Mouse (Mus musculus) midbrain, embryonic 16.5 days (tissue): ENCODE measurements around the gene Gm43064. TPM values are rescaled to one million over a fixed set of nuclear protein-coding genes. Genes with fewer than 3 reads are reported as not detected.

Experiments used
- ATAC-seq: fragments of 200-750 bp; cut with Nextera tagmentation; 2 replicates; pipeline ENCODE4 v1.8.0; 2017; ENCODE audit warnings: moderate TSS enrichment
- H3K27ac ChIP-seq: fragments of 300-500 bp; sonication (generic); 2 replicates; pipeline ENCODE4 v1.5.1; 2014; ENCODE audit warnings: mild to moderate bottlenecking, low read length, mixed read lengths
- H3K27me3 ChIP-seq: fragments of 300-500 bp; sonication (generic); 2 replicates; pipeline ENCODE4 v1.6.1; 2014; ENCODE audit warnings: low read depth, low read length, mixed read lengths; ENCODE audit not compliant: control insufficient read depth, insufficient read depth
- H3K36me3 ChIP-seq: fragments of 300-500 bp; sonication (generic); 2 replicates; pipeline ENCODE4 v1.6.1; 2014; ENCODE audit warnings: mild to moderate bottlenecking, low read length, moderate library complexity, mixed read lengths; ENCODE audit not compliant: control insufficient read depth, insufficient read depth
- H3K4me1 ChIP-seq: fragments of 300-500 bp; sonication (generic); 2 replicates; pipeline ENCODE4 v1.6.1; 2014; ENCODE audit warnings: mild to moderate bottlenecking, low read length, mixed read lengths; ENCODE audit not compliant: control insufficient read depth, insufficient read depth
- H3K4me2 ChIP-seq: fragments of 300-500 bp; sonication (generic); 2 replicates; pipeline ENCODE4 v1.6.1; 2014; ENCODE audit warnings: mild to moderate bottlenecking, low read length, mixed read lengths
- H3K4me3 ChIP-seq: fragments of 300-500 bp; sonication (generic); 2 replicates; pipeline ENCODE4 v1.5.1; 2014; ENCODE audit warnings: low read depth, mild to moderate bottlenecking, low read length, moderate library complexity, mixed read lengths
- H3K9ac ChIP-seq: fragments of 300-500 bp; sonication (generic); 2 replicates; pipeline ENCODE4 v1.6.1; 2014; ENCODE audit warnings: low read depth, low read length, mixed read lengths
- H3K9me3 ChIP-seq: fragments of 300-500 bp; sonication (generic); replicated peaks from 2 replicates; pipeline ENCODE4 v1.6.1; 2014; ENCODE audit warnings: mild to moderate bottlenecking, low read length, mixed read lengths; ENCODE audit not compliant: control insufficient read depth, poor library complexity, severe bottlenecking
- WGBS: fragments of 180-500 bp; shearing (Covaris S2); extraction: QIAGEN DNeasy Blood & Tissue Kit; methylation state at CpG from one replicate; pipeline ENCODE4 v1.1.7; 2014; 5-methylcytosine and 5-hydroxymethylcytosine counted together
- polyA plus RNA-seq: library from polyadenylated mRNA; unstranded; fragments of >200 nt; fragmentation: Nextera tagmentation; extraction: Ambion mirVana; gene quantifications from 2 replicates; pipeline ENCODE4 v1.2.1, GENCODE M21; 2015

The Gm43064 gene
- polyA plus RNA-seq, 1 experiment from 2014 or later = 0.15 TPM

- no peak overlapping the region for H3K4me3 ChIP-seq
- H3K4me1 ChIP-seq = peaks cover 4% of the 10 kb centered on the region; the same call in 1 of the 2 replicates
- H3K9ac ChIP-seq = no peak overlapping the region
- no peaks in the 10 kb centered on the region for H3K9me3 ChIP-seq
- WGBS = 77% methylated on average over 7 of the region's 7 CpGs
- ATAC-seq = no peak
- peaks cover 7% of the 10 kb centered on the region; the same call in 1 of the 2 replicates for H3K36me3 ChIP-seq
- H3K4me2 ChIP-seq = no peak overlapping the region
- H3K27me3 ChIP-seq = no peaks in the 10 kb centered on the region
- H3K27ac ChIP-seq = no peak overlapping the region
Measured at GRCm38 (mm10) chr3:103779183-103779582, 30.2 kb upstream of the Gm43064 start.

GRCm38 (mm10) chr3:103780271-103780670 lies 29.1 kb upstream of the Gm43064 start:
- H3K27ac ChIP-seq = no peak overlapping the region
- no peak overlapping the region for H3K4me3 ChIP-seq
- no peak overlapping the region for H3K9ac ChIP-seq
- no peak for ATAC-seq
- H3K4me2 ChIP-seq = no peak overlapping the region
- H3K4me1 ChIP-seq = peaks cover 4% of the 10 kb centered on the region; the same call in 1 of the 2 replicates
- WGBS = 91% methylated on average over 3 of the region's 3 CpGs
- no peaks in the 10 kb centered on the region for H3K9me3 ChIP-seq
- peaks cover 7% of the 10 kb centered on the region; the same call in 1 of the 2 replicates for H3K36me3 ChIP-seq
- H3K27me3 ChIP-seq = no peaks in the 10 kb centered on the region

GRCm38 (mm10) chr3:103780777-103781176 lies 28.6 kb upstream of the Gm43064 start:
- Histone ChIP-seq H3K27ac (no peak overlapping the region), H3K9me3 (no peaks in the 10 kb centered on the region), H3K9ac (no peak overlapping the region), H3K4me3 (no peak overlapping the region), H3K4me1 (peaks cover 4% of the 10 kb centered on the region; the same call in 1 of the 2 replicates), H3K27me3 (no peaks in the 10 kb centered on the region), H3K36me3 (peaks cover 7% of the 10 kb centered on the region; the same call in 1 of the 2 replicates), H3K4me2 (no peak overlapping the region)
- 77% methylated on average over 5 of the region's 5 CpGs for WGBS
- no peak for ATAC-seq

- no peaks in the 10 kb centered on the region for H3K9me3 ChIP-seq
Measured at GRCm38 (mm10) chr3:103782844-103783609, 26.3 kb upstream of the Gm43064 start.

GRCm38 (mm10) chr3:103787225-103787624 lies 22.1 kb upstream of the Gm43064 start:
- 58% methylated on average over 7 of the region's 7 CpGs for WGBS

More at GRCm38 (mm10) chr3:103782844-103783609, 26.3 kb upstream of the Gm43064 start:
- no peak for ATAC-seq
- Histone ChIP-seq H3K9ac (no peak overlapping the region), H3K4me3 (no peak overlapping the region), H3K27ac (no peak overlapping the region), H3K27me3 (no peaks in the 10 kb centered on the region), H3K36me3 (no peaks in the 10 kb centered on the region), H3K4me2 (no peak overlapping the region), H3K4me1 (peaks cover 7% of the 10 kb centered on the region; the same call in 1 of the 2 replicates)
- WGBS = 86% methylated on average over 4 of the region's 4 CpGs

GRCm38 (mm10) chr3:103789096-103789495 lies 20.3 kb upstream of the Gm43064 start:
- H3K4me3 ChIP-seq = no peak overlapping the region
- H3K9ac ChIP-seq = no peak overlapping the region
- H3K27ac ChIP-seq = no peak overlapping the region
- H3K27me3 ChIP-seq = no peaks in the 10 kb centered on the region
- H3K36me3 ChIP-seq = no peaks in the 10 kb centered on the region
- H3K4me2 ChIP-seq = peak overlapping the region; percentile 84
- ATAC-seq = no peak
- no peaks in the 10 kb centered on the region for H3K9me3 ChIP-seq
- 86% methylated on average over 7 of the region's 7 CpGs for WGBS
- H3K4me1 ChIP-seq = peaks cover 22% of the 10 kb centered on the region

More at GRCm38 (mm10) chr3:103787225-103787624, 22.1 kb upstream of the Gm43064 start:
- no peaks in the 10 kb centered on the region for H3K36me3 ChIP-seq
- H3K9ac ChIP-seq = no peak overlapping the region
- no peaks in the 10 kb centered on the region for H3K9me3 ChIP-seq
- H3K4me1 ChIP-seq = peaks cover 22% of the 10 kb centered on the region
- no peaks in the 10 kb centered on the region for H3K27me3 ChIP-seq
- no peak overlapping the region for H3K4me3 ChIP-seq
- no peak for ATAC-seq
- H3K4me2 ChIP-seq = no peak overlapping the region
- no peak overlapping the region for H3K27ac ChIP-seq

GRCm38 (mm10) chr3:103789891-103790345 lies 19.5 kb upstream of the Gm43064 start:
- H3K27me3 ChIP-seq = no peaks in the 10 kb centered on the region
- H3K4me1 ChIP-seq = peaks cover 22% of the 10 kb centered on the region
- WGBS = 1% methylated on average over 14 of the region's 14 CpGs
- no peaks in the 10 kb centered on the region for H3K36me3 ChIP-seq
- no peaks in the 10 kb centered on the region for H3K9me3 ChIP-seq
- peak overlapping the region; percentile 84 for H3K4me2 ChIP-seq
- no peak for ATAC-seq
- H3K27ac ChIP-seq = peak overlapping the region; percentile 93
- H3K4me3 ChIP-seq = peak overlapping the region; percentile 95
- peak overlapping the region; percentile 87 for H3K9ac ChIP-seq

GRCm38 (mm10) chr3:103790346-103791145 lies 18.8 kb upstream of the Gm43064 start:
- H3K27me3 ChIP-seq = no peaks in the 10 kb centered on the region
- H3K27ac ChIP-seq = peak overlapping the region; percentile 93
- H3K36me3 ChIP-seq = no peaks in the 10 kb centered on the region
- H3K4me2 ChIP-seq = peak overlapping the region; percentile 84
- H3K9me3 ChIP-seq = no peaks in the 10 kb centered on the region
- 0% methylated on average over 24 of the region's 61 CpGs for WGBS
- H3K4me3 ChIP-seq = peak overlapping the region; percentile 95
- peaks cover 22% of the 10 kb centered on the region for H3K4me1 ChIP-seq
- peak; percentile 86 for ATAC-seq
- H3K9ac ChIP-seq = peak overlapping the region; percentile 87
